Mouse (Mus musculus): ENCODE measurements around the gene P4hb.

- TF ChIP-seq CTCF (IDR thresholded peaks at IDR 0.05; ENCODE audit: borderline replicate concordance, control insufficient read depth, extremely low read depth, insufficient read depth, low read length, poor library complexity) (no peak), POLR2A (IDR thresholded peaks at IDR 0.05; ENCODE audit: control insufficient read depth, extremely low read depth, insufficient read depth, low read length, poor library complexity) (no peak)
Measured at GRCm38 (mm10) chr11:120545964-120546363, 27.1 kb downstream of the P4hb start.

Data from thymus, adult 2 months (tissue).